Mouse (Mus musculus) gastrocnemius, postnatal 36 days (tissue): Measurements from ENCODE around the gene F13b. TPM values are rescaled to one million over a fixed set of nuclear protein-coding genes. Genes with fewer than 3 reads are reported as not detected.
A peak's percentile ranks its signal among the peaks of the same experiment; 100 is the strongest.

Experiments used
- DNase-seq, 2 experiments: peaks; one replicate each; pipeline ENCODE4 v3.0.0; 2022
- intact Hi-C: fragments of 180-260 bp; cut with DNase I; formaldehyde crosslinking; loops from one replicate; pipeline ENCODE4 v1.15.1; 2025
- long read RNA-seq, 2 experiments: library from polyadenylated mRNA; stranded (forward); transcript quantifications; one replicate each; pipeline ENCODE4 v2.0.0; 2021
- total RNA-seq, 2 experiments: library from RNA; stranded (reverse); gene quantifications; 2 replicates each; pipeline ENCODE4 v1.2.3; 2021

The F13b gene
- not detected for total RNA-seq
- long read RNA-seq, experiment 1 = 0 reads
- long read RNA-seq, experiment 2 = 0 reads

- no peak for DNase-seq
- intact Hi-C loops = no loop called here
Measured at GRCm38 (mm10) chr1:139501258-139501752, at the start of gene F13b. Gene F13b, plus strand, starts transcription at chr1:139501702.

- peak; percentile 72 to 83 for DNase-seq
Measured at GRCm38 (mm10) chr1:139454340-139455225, 46.9 kb upstream of the F13b start, which contains the start of gene Aspm. Gene Aspm, plus strand, starts transcription at chr1:139454772.

GRCm38 (mm10) chr1:139455226-139455869 lies 46.2 kb upstream of the F13b start:
- DNase-seq = no peak
- intact Hi-C loops = loop anchor here (5.0 kb wide), 1 partner anchor 33 kb away; the partner anchor contains the start of gene Zbtb41

More at GRCm38 (mm10) chr1:139454340-139455225, 46.9 kb upstream of the F13b start, which contains the start of gene Aspm:
- intact Hi-C loops = loop anchor here (5.0 kb wide), 1 partner anchor 32 kb away; the partner anchor contains the start of gene Zbtb41

GRCm38 (mm10) chr1:139460807-139461206 lies 40.7 kb upstream of the F13b start:
- intact Hi-C loops = no loop called here
- DNase-seq = no peak

GRCm38 (mm10) chr1:139465936-139466335 lies 35.6 kb upstream of the F13b start:
- no peak for DNase-seq
- intact Hi-C loops = no loop called here

- intact Hi-C loops = no loop called here
- DNase-seq = no peak
Measured at GRCm38 (mm10) chr1:139478898-139479297, 22.6 kb upstream of the F13b start.

- intact Hi-C loops = no loop called here
- no peak for DNase-seq
Measured at GRCm38 (mm10) chr1:139480246-139480645, 21.3 kb upstream of the F13b start.

- intact Hi-C loops = no loop called here
- DNase-seq = no peak
Measured at GRCm38 (mm10) chr1:139481146-139481545, 20.4 kb upstream of the F13b start.

GRCm38 (mm10) chr1:139494630-139495029 lies 6.9 kb upstream of the F13b start:
- intact Hi-C loops = no loop called here

GRCm38 (mm10) chr1:139495408-139495807 lies 6.1 kb upstream of the F13b start:
- intact Hi-C loops = no loop called here
- DNase-seq = no peak

More at GRCm38 (mm10) chr1:139494630-139495029, 6.9 kb upstream of the F13b start:
- no peak for DNase-seq

- intact Hi-C loops = no loop called here
- DNase-seq = no peak
Measured at GRCm38 (mm10) chr1:139496212-139496611, 5.3 kb upstream of the F13b start.

GRCm38 (mm10) chr1:139499751-139500150 lies 1.8 kb upstream of the F13b start:
- no peak for DNase-seq
- intact Hi-C loops = no loop called here

GRCm38 (mm10) chr1:139514556-139514955 lies 13.1 kb downstream of the F13b start:
- no peak for DNase-seq
- intact Hi-C loops = no loop called here

- intact Hi-C loops = no loop called here
- DNase-seq = no peak
Measured at GRCm38 (mm10) chr1:139548536-139548935, 47.0 kb downstream of the F13b start.

GRCm38 (mm10) chr1:139551311-139551710 lies 49.8 kb downstream of the F13b start:
- no peak for DNase-seq
- intact Hi-C loops = no loop called here

GRCm38 (mm10) chr1:139560024-139560423 lies 58.5 kb downstream of the F13b start, which contains the start of gene Cfhr1:
Gene Cfhr1, minus strand, starts transcription at chr1:139560272.
- DNase-seq = no peak
- intact Hi-C loops = no loop called here

Other genes with a start within 250 kb of the F13b start
- not detected for gene Crb1, start 124.6 kb upstream of the F13b start, total RNA-seq
- 10 to 100 TPM; 14.3 to 15.3 TPM for gene Zbtb41, start 79.4 kb upstream of the F13b start, total RNA-seq
- gene Aspm, start 46.9 kb upstream of the F13b start, total RNA-seq = under 1 TPM; 0.30 to 0.64 TPM
- gene Cfhr1, start 58.6 kb downstream of the F13b start, total RNA-seq = not detected